Mouse (Mus musculus) 3T3-L1 (cell line): ENCODE data around the gene Cldn3.

Experiments used
- DNase-seq: peaks from one replicate; pipeline ENCODE4 v3.0.0-alpha.2; 2015; ENCODE audit warnings: low read depth, low spot score

Cldn3 gene

DNA sequence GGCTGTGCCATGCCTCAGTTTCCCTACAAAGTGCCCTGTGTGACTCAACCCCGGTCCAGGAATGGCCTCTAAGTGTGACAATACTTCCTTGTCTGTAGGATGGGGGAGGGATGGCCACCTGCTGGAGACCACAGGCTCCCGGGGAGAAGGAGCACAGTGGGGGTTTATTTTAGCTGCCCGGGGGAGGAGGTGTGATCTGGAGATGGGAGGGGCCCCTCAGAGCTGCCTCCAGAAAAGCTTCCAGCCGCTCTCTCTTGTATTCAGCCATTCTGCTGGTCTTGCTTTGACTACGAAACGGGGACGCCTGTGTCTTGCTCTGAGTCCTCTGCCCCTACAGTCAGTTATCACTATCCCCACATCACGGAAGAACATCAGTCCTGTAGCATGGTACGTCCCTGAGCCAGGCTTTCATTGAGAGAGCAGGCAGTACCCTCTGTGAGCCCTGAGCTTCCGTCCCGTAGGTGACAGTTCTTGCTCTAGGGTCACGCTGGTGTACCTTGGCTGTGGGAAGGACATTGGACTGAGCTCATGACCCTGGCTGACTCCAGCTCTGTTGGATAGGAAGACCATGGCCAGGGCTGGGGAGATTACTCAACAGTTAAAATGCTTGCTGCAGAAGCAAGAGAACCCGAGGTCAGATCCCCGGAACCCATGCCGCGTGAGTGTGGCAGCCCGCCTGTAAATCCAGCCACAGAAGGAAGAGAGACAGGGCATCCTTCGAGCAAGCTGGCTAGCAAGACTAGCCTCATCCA is 49.8 kb downstream of the Cldn3 start:
- DNase-seq = no peak
